Mouse (Mus musculus) cerebellum, adult 8-10 months (tissue): ENCODE measurements around the gene Scd1.
"Not testable (repeated sequence)": the region's sequence is repeated elsewhere in the genome, so short reads cannot be mapped to it uniquely, and the experiment has no call there.

Experiments used
- DNase-seq: peaks from one replicate; pipeline ENCODE4 v3.0.0; 2022

Gene Scd1

GRCm38 (mm10) chr19:44396742-44397141, 10.9 kb downstream of the Scd1 start:
- DNase-seq: no peak

GRCm38 (mm10) chr19:44394972-44395371, 12.7 kb downstream of the Scd1 start:
- no peak for DNase-seq

- DNase-seq: no peak
Measured at GRCm38 (mm10) chr19:44393962-44394422, 13.7 kb downstream of the Scd1 start.

- DNase-seq: no peak
Measured at GRCm38 (mm10) chr19:44392339-44393009, 15.2 kb downstream of the Scd1 start.

GRCm38 (mm10) chr19:44391856-44392255, 15.8 kb downstream of the Scd1 start:
- no peak for DNase-seq

GRCm38 (mm10) chr19:44389507-44389906, 18.2 kb downstream of the Scd1 start:
- no peak for DNase-seq

GRCm38 (mm10) chr19:44388475-44389428, 18.9 kb downstream of the Scd1 start:
- DNase-seq: peak; percentile 91

- DNase-seq: no peak
Measured at GRCm38 (mm10) chr19:44387746-44388474, 19.8 kb downstream of the Scd1 start.

- DNase-seq: no peak
Measured at GRCm38 (mm10) chr19:44387089-44387671, 20.5 kb downstream of the Scd1 start.

- DNase-seq: no peak
Measured at GRCm38 (mm10) chr19:44385887-44386498, 21.7 kb downstream of the Scd1 start.

GRCm38 (mm10) chr19:44382682-44383321, 24.9 kb downstream of the Scd1 start:
- DNase-seq: no peak

GRCm38 (mm10) chr19:44380065-44380464, 27.6 kb downstream of the Scd1 start:
- no peak for DNase-seq

GRCm38 (mm10) chr19:44379090-44379489, 28.6 kb downstream of the Scd1 start:
- DNase-seq: no peak

- no peak for DNase-seq
Measured at GRCm38 (mm10) chr19:44377629-44378375, 29.9 kb downstream of the Scd1 start.

GRCm38 (mm10) chr19:44376511-44376951, 31.1 kb downstream of the Scd1 start:
- no peak for DNase-seq

- peak; percentile 88 for DNase-seq
Measured at GRCm38 (mm10) chr19:44372969-44373368, 34.7 kb downstream of the Scd1 start.

- no peak for DNase-seq
Measured at GRCm38 (mm10) chr19:44370231-44370630, 37.4 kb downstream of the Scd1 start.

GRCm38 (mm10) chr19:44369371-44369770, 38.3 kb downstream of the Scd1 start:
- no peak for DNase-seq

- DNase-seq: not testable (repeated sequence)
Measured at GRCm38 (mm10) chr19:44367076-44367475, 40.6 kb downstream of the Scd1 start.

GRCm38 (mm10) chr19:44365733-44366132, 41.9 kb downstream of the Scd1 start:
- DNase-seq: no peak

- DNase-seq: no peak
Measured at GRCm38 (mm10) chr19:44364029-44364428, 43.6 kb downstream of the Scd1 start.
